In genomic region chr12:46759450-46759849, GRCm38 (mm10) we compare ENCODE assay signal across 21 mouse cellular contexts. TPM values are rescaled to one million over a fixed set of nuclear protein-coding genes. Genes with fewer than 3 reads are reported as not detected.
"Had no signal": no experiment of that assay in that cellular context is flagged by ENCODE, and none has a peak within 500 bp of the region (broad histone marks: within the 10 kb centered on the region; RNA-seq: fewer than 3 reads in every experiment).

No protein-coding gene starts in this region.

- H3K4me2 ChIP-seq: intestine, embryonic 15.5 days; kidney, embryonic 15.5 days; limb, embryonic 12.5 days; limb, embryonic 15.5 days; liver, embryonic 11.5 days; lung, embryonic 15.5 days; midbrain, embryonic 13.5 days; neural tube, embryonic 12.5 days; neural tube, embryonic 15.5 days had no signal

- H3K27ac ChIP-seq: intestine, embryonic 15.5 days; kidney, embryonic 15.5 days; left cerebral cortex, adult 2 months; limb, embryonic 12.5 days; limb, embryonic 15.5 days; liver, embryonic 14.5 days; lung, embryonic 15.5 days; macrophage; midbrain, embryonic 13.5 days; neural tube, embryonic 12.5 days; neural tube, embryonic 15.5 days had no signal

- H3K4me3 ChIP-seq: intestine, embryonic 15.5 days; kidney, embryonic 15.5 days; left cerebral cortex, adult 2 months; limb, embryonic 12.5 days; limb, embryonic 15.5 days; lung, embryonic 15.5 days; midbrain, embryonic 13.5 days; neural tube, embryonic 12.5 days; neural tube, embryonic 15.5 days had no signal

- H3K36me3 ChIP-seq: intestine, embryonic 15.5 days; kidney, embryonic 15.5 days; limb, embryonic 12.5 days; limb, embryonic 15.5 days; lung, embryonic 15.5 days; midbrain, embryonic 13.5 days; neural tube, embryonic 12.5 days; neural tube, embryonic 15.5 days had no signal

- H3K4me1 ChIP-seq: intestine, embryonic 15.5 days; kidney, embryonic 15.5 days; limb, embryonic 12.5 days; limb, embryonic 15.5 days; lung, embryonic 15.5 days had no signal

- H3K9me3 ChIP-seq: intestine, embryonic 15.5 days; kidney, embryonic 15.5 days; limb, embryonic 12.5 days; limb, embryonic 15.5 days; lung, embryonic 15.5 days; midbrain, embryonic 13.5 days; neural tube, embryonic 12.5 days; neural tube, embryonic 15.5 days had no signal

- DNase-seq: kidney, adult 11 months; kidney, adult 8-10 months; kidney, postnatal 10 days; kidney, postnatal 36 days; layer of hippocampus, postnatal 36 days; left cerebral cortex, postnatal 4 days; liver, postnatal 0 days; thymus, adult 18-20 months; thymus, postnatal 36 days had no signal

- ATAC-seq: intestine, embryonic 15.5 days; liver, postnatal 0 days; midbrain, embryonic 13.5 days had no signal

- H3K27me3 ChIP-seq: intestine, embryonic 15.5 days; kidney, embryonic 15.5 days; limb, embryonic 12.5 days; limb, embryonic 15.5 days; lung, embryonic 15.5 days; midbrain, embryonic 13.5 days; neural tube, embryonic 12.5 days; neural tube, embryonic 15.5 days had no signal

- H3K9ac ChIP-seq: intestine, embryonic 15.5 days; kidney, embryonic 15.5 days; limb, embryonic 12.5 days; limb, embryonic 15.5 days; liver, embryonic 14.5 days; liver, postnatal 0 days; lung, embryonic 15.5 days; midbrain, embryonic 13.5 days; neural tube, embryonic 12.5 days; neural tube, embryonic 15.5 days had no signal

RNA-seq across cellular contexts. Expression of gene Nova1, which starts 59.3 kb away (rescaled TPM):
- polyA plus RNA-seq: macrophage had no signal
